Mouse (Mus musculus) embryo, embryonic 10.5 days (tissue): ENCODE data around the gene Fam92b.

Experiments
- DNase-seq: peaks from one replicate; pipeline ENCODE4 v3.0.0-alpha.2; 2015; ENCODE audit warnings: low spot score

Gene Fam92b

DNA sequence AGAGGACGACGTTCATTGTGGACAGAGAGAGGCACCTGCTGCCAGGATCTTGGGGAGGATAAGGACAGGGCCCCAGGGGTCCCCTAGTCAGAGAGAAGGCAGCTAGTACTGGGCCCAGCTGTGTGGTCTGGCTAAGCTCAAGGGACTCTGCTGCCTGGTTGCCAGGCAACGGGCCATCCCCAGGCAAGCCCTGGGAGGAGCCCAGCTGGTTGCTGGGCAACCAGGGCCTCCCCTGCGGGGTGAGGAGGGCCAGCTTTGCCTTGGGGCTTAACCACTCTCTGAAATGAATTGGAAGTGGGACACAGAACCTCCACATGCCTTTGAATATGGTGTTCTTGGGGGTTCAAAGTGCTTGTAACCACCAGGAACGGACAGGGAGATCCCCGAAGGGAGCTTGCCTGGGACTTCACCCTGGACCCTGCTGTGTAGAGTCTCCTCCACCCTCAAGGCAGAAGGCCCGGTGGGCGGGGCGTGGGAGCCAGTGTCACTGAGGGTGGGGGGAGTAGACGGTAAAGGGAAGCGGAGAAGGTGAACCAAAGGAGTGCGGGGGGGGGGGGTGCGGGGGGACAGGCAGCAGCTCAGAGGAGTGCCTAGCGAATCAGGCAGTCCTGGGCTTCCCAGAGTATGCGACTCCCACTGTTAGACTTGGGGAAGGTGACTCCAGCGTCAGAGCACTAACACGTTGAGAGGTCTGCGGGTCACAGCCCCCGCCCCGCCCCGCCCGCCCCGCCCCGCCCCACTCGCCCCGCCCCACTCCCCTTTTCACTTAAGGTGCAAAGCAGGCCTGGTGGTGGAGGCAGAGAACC, at the start of gene Fam92b:
Gene Fam92b (minus strand): TSS at position 149 of the 806 bp plus-strand sequence.
- peak; percentile 97 for DNase-seq

- DNase-seq: peak; percentile 59
Observed at GRCm38 (mm10) chr8:120225421-120226151, 48.3 kb upstream of the Fam92b start.

DNA sequence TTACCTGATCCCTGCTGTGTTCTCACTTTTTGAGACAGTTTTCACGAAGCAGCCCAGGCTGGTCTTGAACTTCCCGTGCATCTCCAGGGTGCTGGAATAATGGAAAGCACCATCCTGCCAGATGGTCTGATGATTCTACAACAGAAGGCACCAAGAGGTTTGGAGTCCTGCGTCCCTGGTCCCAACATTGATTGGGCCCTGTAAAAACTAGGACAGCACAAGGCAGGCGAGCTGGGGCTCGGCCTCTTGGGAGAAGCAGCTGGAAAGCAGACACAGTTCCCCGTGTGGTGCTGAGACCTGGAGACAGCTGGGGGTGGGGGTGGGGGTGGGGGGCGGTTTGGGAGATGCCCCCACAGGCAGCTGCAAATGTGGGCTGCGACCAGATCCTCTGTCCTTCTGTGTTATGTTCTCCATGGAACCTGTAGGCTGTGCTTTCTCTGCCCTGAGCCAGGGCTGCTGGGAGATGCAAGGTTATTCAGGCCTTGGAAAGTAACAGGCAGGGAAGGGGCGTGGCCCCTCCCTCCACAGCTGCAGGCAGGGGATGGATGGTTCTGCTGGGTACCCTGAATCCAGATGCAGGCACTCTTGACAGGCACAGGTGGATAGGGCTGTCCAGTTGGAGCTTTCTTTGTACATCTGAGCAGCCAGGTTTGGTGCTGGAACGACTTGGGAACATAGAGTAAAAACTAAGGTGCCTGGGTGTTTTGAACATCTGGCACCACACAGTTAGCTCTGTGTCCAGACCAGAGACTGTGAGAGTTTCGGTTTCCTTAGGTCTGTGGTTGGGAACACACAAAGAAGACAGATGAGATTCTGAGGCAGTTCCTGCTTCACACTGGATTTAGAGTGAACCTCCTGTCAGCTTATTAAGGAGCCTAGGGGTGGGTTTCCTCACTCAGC, 47.5 kb upstream of the Fam92b start:
- peak; percentile 40 for DNase-seq

GRCm38 (mm10) chr8:120222548-120222947, 45.3 kb upstream of the Fam92b start:
- peak; percentile 45 for DNase-seq

DNA sequence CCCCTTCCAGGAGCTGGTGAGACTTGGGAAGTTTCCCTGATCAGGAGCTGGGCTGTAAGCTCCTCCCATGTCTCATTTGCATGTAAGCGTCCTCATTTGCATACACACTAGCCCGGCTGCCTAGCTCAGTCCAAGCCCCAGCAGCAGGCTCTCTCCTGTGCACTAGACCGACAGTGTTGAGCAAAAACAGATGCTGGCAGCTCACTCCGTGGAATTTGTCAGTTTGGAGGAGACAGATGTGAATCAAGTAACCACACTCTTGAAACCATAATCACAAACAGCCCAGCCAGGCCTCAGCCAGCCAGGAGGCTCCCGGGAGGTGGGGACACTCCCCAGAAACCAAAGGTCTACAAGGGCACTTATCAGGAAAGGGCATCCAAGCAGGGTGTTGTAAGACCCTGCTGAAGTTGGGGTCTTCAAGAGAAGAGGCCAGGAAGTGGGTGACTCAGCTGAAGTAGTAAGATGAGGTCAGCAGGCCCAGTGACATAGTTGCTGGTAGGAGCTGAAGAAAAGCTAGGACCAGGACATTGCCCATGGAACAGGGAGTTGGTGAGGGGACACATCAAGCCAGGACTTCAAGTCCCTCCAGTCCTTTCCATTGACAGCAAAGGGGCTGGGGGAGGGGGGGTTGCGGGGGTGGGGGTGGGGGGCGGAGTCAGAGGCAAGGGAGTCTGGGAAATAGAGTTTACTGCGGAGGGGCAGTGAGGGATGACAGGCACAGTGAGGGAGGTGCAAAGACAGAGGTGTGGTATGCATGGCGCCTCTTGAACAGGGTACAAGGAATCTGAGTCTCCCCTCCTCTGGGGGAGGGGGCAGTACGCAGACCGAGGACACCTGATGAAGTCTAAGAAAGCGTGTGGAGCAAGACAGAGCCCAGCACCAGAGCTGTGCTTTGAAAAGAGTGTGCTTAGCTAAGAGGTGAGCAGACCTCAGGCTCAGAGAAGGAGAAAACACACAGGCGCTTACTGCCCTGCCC, 39.9 kb upstream of the Fam92b start:
- DNase-seq: peak; percentile 86

DNA sequence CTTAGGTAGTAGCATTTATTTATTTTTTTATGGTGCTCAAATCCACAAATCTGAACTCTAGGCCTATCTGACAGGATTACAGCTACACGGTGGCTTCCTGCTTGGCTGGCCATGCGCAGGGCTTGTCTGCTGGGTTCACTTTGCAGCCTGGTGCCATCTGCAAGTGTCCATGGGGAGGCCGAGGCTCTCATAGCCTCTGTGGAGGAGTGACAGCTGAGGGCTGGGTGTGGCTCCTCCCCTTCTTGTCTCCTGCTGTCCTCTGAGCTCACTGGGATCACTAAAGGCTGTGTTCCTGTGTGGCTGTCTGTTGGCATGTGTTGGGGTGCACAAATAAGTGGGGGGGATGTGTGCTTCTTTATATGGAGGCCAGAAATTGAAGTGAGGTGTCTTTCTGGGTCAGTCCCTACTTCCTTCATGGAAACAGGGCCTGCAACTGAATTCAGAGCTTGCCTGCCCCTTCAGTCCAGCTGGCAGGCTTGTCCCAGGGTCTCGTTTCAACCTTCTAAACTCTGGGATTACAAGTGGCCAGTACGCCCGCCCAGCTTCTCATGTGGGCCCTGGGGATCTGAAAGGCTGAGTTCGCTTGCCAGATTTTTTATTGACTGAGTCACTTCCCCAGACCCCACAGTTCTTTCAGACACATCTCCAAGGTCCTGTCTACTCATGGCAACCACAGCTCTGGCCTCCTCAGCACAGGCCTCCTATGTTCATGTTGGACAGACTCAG, 38.3 kb upstream of the Fam92b start:
- DNase-seq: peak; percentile 45

- no peak for DNase-seq
Observed at GRCm38 (mm10) chr8:120213939-120214338, 36.7 kb upstream of the Fam92b start.

GRCm38 (mm10) chr8:120213229-120213628, 36.0 kb upstream of the Fam92b start:
- no peak for DNase-seq

DNA sequence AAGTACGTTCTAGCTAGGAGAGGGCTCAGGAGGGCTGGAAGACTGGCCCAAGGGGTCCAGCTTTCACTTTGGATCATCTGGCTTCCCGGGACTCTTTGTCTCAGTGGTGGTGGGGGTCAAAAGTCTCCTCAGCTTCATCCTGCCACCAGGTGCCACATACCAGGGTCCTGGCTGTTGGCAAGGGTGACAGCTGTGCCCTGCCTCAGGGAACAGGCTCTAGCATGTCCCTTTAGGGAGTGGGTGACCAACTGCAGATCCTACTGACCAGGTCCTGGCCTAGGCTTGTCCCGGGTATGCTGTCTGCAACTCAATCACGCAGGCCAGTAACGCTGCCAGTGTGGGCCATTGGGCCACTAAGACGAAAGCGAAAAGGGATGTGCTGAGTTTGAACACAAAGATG, 35.3 kb upstream of the Fam92b start:
- no peak for DNase-seq

- DNase-seq: peak; percentile 77
Observed at GRCm38 (mm10) chr8:120211345-120211744, 34.1 kb upstream of the Fam92b start.

DNA sequence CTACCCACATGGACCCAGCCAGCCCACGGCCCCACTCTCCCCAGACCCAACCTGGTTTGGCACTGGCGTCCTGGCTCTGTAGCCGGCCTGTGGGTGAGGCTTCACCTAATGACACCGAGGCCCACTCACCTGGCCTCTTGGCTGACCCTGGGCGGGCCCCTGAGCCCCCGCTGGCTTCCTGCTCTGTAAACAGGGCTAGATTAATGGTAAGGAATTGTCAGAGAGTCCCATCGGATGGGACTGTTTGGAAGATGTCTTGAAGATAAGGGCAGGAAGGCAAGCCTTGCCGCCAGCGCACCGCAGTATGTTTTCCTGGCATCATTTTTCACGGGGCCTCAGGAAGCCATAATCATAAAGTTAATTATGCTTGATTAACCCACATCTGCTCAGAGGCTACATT, 30.8 kb upstream of the Fam92b start:
- DNase-seq: no peak

- DNase-seq: no peak
Observed at GRCm38 (mm10) chr8:120207364-120207763, 30.1 kb upstream of the Fam92b start.

DNA sequence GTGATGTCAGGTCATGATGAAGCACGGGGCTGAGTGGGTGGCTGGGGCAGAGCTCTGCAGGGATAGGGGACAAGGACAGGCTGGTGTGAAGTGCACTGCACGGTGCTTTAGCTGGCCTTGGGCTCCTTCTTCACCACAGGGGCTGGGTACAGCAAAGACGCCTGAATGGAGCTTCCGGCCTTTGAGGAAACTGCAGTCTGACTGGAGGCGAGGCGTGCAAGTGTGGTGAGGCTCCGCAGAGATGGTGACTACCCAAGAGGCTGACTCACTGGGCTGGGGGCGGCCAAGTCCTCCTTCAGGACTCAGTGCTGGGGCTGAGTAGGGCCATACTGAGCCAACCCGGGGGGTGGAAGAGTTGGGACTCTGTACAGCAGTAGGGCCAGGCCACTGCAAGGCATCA, 28.6 kb upstream of the Fam92b start:
- no peak for DNase-seq

DNA sequence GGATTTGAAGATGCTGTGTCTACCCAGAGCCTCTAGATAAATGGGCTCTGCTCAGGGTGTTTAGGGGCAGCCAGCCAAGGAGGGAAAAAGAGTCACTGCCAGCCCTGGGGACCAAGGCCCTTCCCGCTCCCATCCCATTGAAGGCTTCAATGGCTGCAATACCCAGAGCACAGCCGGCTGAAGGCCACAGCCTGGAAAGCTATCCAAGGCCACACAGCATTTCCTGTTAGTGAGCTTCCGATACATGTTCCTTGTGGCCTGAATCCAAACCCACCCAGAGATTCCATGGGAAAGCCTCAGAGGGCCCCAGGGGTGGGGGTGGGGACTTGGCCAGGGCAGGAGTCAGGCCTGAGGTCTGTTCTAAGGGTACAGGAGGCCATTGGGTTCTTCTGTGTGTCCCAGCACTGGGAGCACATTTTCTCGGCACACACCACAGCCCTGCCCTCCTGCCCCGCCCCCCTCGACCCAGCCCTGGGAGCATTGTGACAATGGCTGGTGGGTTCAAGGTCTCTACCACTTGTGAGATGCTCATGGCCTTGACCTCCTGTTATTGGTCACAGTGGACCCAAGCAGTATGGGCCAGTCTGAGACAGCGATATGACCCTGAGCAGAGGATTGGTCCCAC, 27.6 kb upstream of the Fam92b start:
- DNase-seq: no peak

- DNase-seq: no peak
Observed at GRCm38 (mm10) chr8:120202546-120202945, 25.3 kb upstream of the Fam92b start.

- no peak for DNase-seq
Observed at GRCm38 (mm10) chr8:120201351-120201750, 24.1 kb upstream of the Fam92b start.

- no peak for DNase-seq
Observed at GRCm38 (mm10) chr8:120192118-120192517, 14.9 kb upstream of the Fam92b start.

DNA sequence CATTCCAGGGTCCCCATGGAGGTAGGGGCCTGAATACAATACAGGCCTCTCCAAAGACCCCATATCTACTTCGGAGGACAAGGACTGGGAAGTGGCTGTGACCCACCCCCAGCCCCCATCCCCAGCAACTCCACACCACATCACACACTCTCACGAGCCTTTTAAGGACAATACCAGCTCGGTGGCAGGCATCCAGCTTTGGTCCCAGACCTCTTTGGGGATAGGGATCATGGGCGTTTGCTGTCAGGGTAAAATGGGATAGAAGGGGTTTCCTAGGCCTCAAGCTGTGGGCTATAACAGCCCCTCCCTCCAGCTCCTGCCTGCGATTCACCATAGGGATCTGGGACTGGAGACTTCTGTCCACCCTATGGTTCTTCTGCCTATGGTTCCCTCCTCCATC, 14.4 kb upstream of the Fam92b start:
- no peak for DNase-seq

- peak; percentile 61 for DNase-seq
Observed at GRCm38 (mm10) chr8:120190810-120191413, 13.6 kb upstream of the Fam92b start.
